Mouse (Mus musculus): ENCODE data around the gene Pate3. TPM values are rescaled to one million over a fixed set of nuclear protein-coding genes. Genes with fewer than 3 reads are reported as not detected.
"Not testable (repeated sequence)": the region's sequence is repeated elsewhere in the genome, so short reads cannot be mapped to it uniquely, and the experiment has no call there.

Gene Pate3
- not detected in 2 replicates for polyA plus RNA-seq (2015; fragmentation: Nextera tagmentation; extraction: Ambion mirVana)

GRCm38 (mm10) chr9:35648102-35648501, at the start of gene Pate3:
TSS of gene Pate3 (minus strand) at chr9:35648202.
- H3K36me3 ChIP-seq (ENCODE audit: control insufficient read depth, insufficient read depth, low read length), result no peaks in the 10 kb centered on the region
- H3K27ac ChIP-seq (ENCODE audit: low read length), result no peak within 1 kb of the TSS
- H3K4me2 ChIP-seq (ENCODE audit: low read length), result no peak within 1 kb of the TSS
- H3K9ac ChIP-seq (ENCODE audit: low read depth, low read length), result no peak within 1 kb of the TSS
- no peaks in the 10 kb centered on the region for H3K9me3 ChIP-seq (replicated peaks; ENCODE audit: control insufficient read depth, low read length, poor library complexity, severe bottlenecking)
- no peak for ATAC-seq
- no peak within 1 kb of the TSS for H3K4me3 ChIP-seq (ENCODE audit: low read depth, low read length)
- H3K27me3 ChIP-seq (ENCODE audit: control insufficient read depth, insufficient read depth, low read depth, low read length), result no peaks in the 10 kb centered on the region
- WGBS, result 72% methylated on average over 1 of the region's 1 CpGs
- no peaks in the 10 kb centered on the region for H3K4me1 ChIP-seq (ENCODE audit: control insufficient read depth, insufficient read depth, low read length)

- Histone ChIP-seq H3K4me3 (ENCODE audit: low read depth, low read length) (no peak overlapping the region), H3K4me2 (ENCODE audit: low read length) (no peak overlapping the region), H3K27ac (ENCODE audit: low read length) (no peak overlapping the region), H3K4me1 (ENCODE audit: control insufficient read depth, insufficient read depth, low read length) (no peaks in the 10 kb centered on the region), H3K27me3 (ENCODE audit: control insufficient read depth, insufficient read depth, low read depth, low read length) (no peaks in the 10 kb centered on the region), H3K9ac (ENCODE audit: low read depth, low read length) (no peak overlapping the region), H3K9me3 (replicated peaks; ENCODE audit: control insufficient read depth, low read length, poor library complexity, severe bottlenecking) (peaks cover 3% of the 10 kb centered on the region; the same call in 1 of the 2 replicates), H3K36me3 (ENCODE audit: control insufficient read depth, insufficient read depth, low read length) (no peaks in the 10 kb centered on the region)
- no peak for ATAC-seq
Measured at GRCm38 (mm10) chr9:35691924-35692323, 43.9 kb upstream of the Pate3 start.

GRCm38 (mm10) chr9:35687013-35687412, 39.0 kb upstream of the Pate3 start, which contains the start of gene Pate1:
TSS of gene Pate1 (minus strand) at chr9:35687390.
- no peak within 1 kb of the TSS for H3K9ac ChIP-seq (ENCODE audit: low read depth, low read length)
- WGBS, result 75% methylated on average over 1 of the region's 1 CpGs
- H3K4me2 ChIP-seq (ENCODE audit: low read length), result no peak within 1 kb of the TSS
- H3K4me3 ChIP-seq (ENCODE audit: low read depth, low read length), result no peak within 1 kb of the TSS
- H3K27me3 ChIP-seq (ENCODE audit: control insufficient read depth, insufficient read depth, low read depth, low read length), result no peaks in the 10 kb centered on the region
- H3K27ac ChIP-seq (ENCODE audit: low read length), result no peak within 1 kb of the TSS
- H3K4me1 ChIP-seq (ENCODE audit: control insufficient read depth, insufficient read depth, low read length), result no peaks in the 10 kb centered on the region
- no peaks in the 10 kb centered on the region for H3K9me3 ChIP-seq (replicated peaks; ENCODE audit: control insufficient read depth, low read length, poor library complexity, severe bottlenecking)
- ATAC-seq, result no peak
- no peaks in the 10 kb centered on the region for H3K36me3 ChIP-seq (ENCODE audit: control insufficient read depth, insufficient read depth, low read length)

- H3K4me2 ChIP-seq (ENCODE audit: low read length), result no peak overlapping the region
- H3K36me3 ChIP-seq (ENCODE audit: control insufficient read depth, insufficient read depth, low read length), result no peaks in the 10 kb centered on the region
- H3K9ac ChIP-seq (ENCODE audit: low read depth, low read length), result no peak overlapping the region
- no peak overlapping the region for H3K27ac ChIP-seq (ENCODE audit: low read length)
- no peak for ATAC-seq
- H3K4me1 ChIP-seq (ENCODE audit: control insufficient read depth, insufficient read depth, low read length), result no peaks in the 10 kb centered on the region
- H3K9me3 ChIP-seq (replicated peaks; ENCODE audit: control insufficient read depth, low read length, poor library complexity, severe bottlenecking), result no peaks in the 10 kb centered on the region; the same call in 1 of the 2 replicates
- H3K4me3 ChIP-seq (ENCODE audit: low read depth, low read length), result no peak overlapping the region
- 83% methylated on average over 2 of the region's 2 CpGs for WGBS
- no peaks in the 10 kb centered on the region for H3K27me3 ChIP-seq (ENCODE audit: control insufficient read depth, insufficient read depth, low read depth, low read length)
Measured at GRCm38 (mm10) chr9:35673557-35673956, 25.6 kb upstream of the Pate3 start.

- 88% methylated on average over 1 of the region's 1 CpGs for WGBS
- no peak for ATAC-seq
- H3K27ac ChIP-seq (ENCODE audit: low read length), result no peak overlapping the region
- H3K9ac ChIP-seq (ENCODE audit: low read depth, low read length), result no peak overlapping the region
- no peaks in the 10 kb centered on the region for H3K36me3 ChIP-seq (ENCODE audit: control insufficient read depth, insufficient read depth, low read length)
- H3K4me1 ChIP-seq (ENCODE audit: control insufficient read depth, insufficient read depth, low read length), result no peaks in the 10 kb centered on the region
- H3K4me2 ChIP-seq (ENCODE audit: low read length), result no peak overlapping the region
- no peaks in the 10 kb centered on the region for H3K27me3 ChIP-seq (ENCODE audit: control insufficient read depth, insufficient read depth, low read depth, low read length)
- no peak overlapping the region for H3K4me3 ChIP-seq (ENCODE audit: low read depth, low read length)
- no peaks in the 10 kb centered on the region for H3K9me3 ChIP-seq (replicated peaks; ENCODE audit: control insufficient read depth, low read length, poor library complexity, severe bottlenecking)
Measured at GRCm38 (mm10) chr9:35632981-35633380, 15.0 kb downstream of the Pate3 start.

GRCm38 (mm10) chr9:35616784-35617183, 31.2 kb downstream of the Pate3 start:
- WGBS, result 80% methylated on average over 2 of the region's 2 CpGs
- not testable (repeated sequence) for H3K9me3 ChIP-seq (replicated peaks; ENCODE audit: control insufficient read depth, low read length, poor library complexity, severe bottlenecking); H3K27ac ChIP-seq (ENCODE audit: low read length); H3K9ac ChIP-seq (ENCODE audit: low read depth, low read length); H3K4me2 ChIP-seq (ENCODE audit: low read length); H3K4me1 ChIP-seq (ENCODE audit: control insufficient read depth, insufficient read depth, low read length); H3K36me3 ChIP-seq (ENCODE audit: control insufficient read depth, insufficient read depth, low read length); H3K4me3 ChIP-seq (ENCODE audit: low read depth, low read length); ATAC-seq; H3K27me3 ChIP-seq (ENCODE audit: control insufficient read depth, insufficient read depth, low read depth, low read length)

GRCm38 (mm10) chr9:35614005-35614404, 34.0 kb downstream of the Pate3 start:
- Histone ChIP-seq H3K27me3 (ENCODE audit: control insufficient read depth, insufficient read depth, low read depth, low read length) (no peaks in the 10 kb centered on the region), H3K27ac (ENCODE audit: low read length) (no peak overlapping the region), H3K4me3 (ENCODE audit: low read depth, low read length) (no peak overlapping the region), H3K9me3 (replicated peaks; ENCODE audit: control insufficient read depth, low read length, poor library complexity, severe bottlenecking) (no peaks in the 10 kb centered on the region), H3K9ac (ENCODE audit: low read depth, low read length) (no peak overlapping the region), H3K4me2 (ENCODE audit: low read length) (no peak overlapping the region), H3K4me1 (ENCODE audit: control insufficient read depth, insufficient read depth, low read length) (no peaks in the 10 kb centered on the region), H3K36me3 (ENCODE audit: control insufficient read depth, insufficient read depth, low read length) (no peaks in the 10 kb centered on the region)
- no peak for ATAC-seq
- 38% methylated on average over 2 of the region's 2 CpGs for WGBS

- no peaks in the 10 kb centered on the region for H3K36me3 ChIP-seq (ENCODE audit: control insufficient read depth, insufficient read depth, low read length)
- H3K27ac ChIP-seq (ENCODE audit: low read length), result no peak within 1 kb of the TSS
- H3K4me3 ChIP-seq (ENCODE audit: low read depth, low read length), result no peak within 1 kb of the TSS
- no peaks in the 10 kb centered on the region for H3K27me3 ChIP-seq (ENCODE audit: control insufficient read depth, insufficient read depth, low read depth, low read length)
- no peaks in the 10 kb centered on the region for H3K4me1 ChIP-seq (ENCODE audit: control insufficient read depth, insufficient read depth, low read length)
- H3K9ac ChIP-seq (ENCODE audit: low read depth, low read length), result no peak within 1 kb of the TSS
- WGBS, result 84% methylated on average over 1 of the region's 1 CpGs
- ATAC-seq, result no peak
- H3K4me2 ChIP-seq (ENCODE audit: low read length), result no peak within 1 kb of the TSS
- H3K9me3 ChIP-seq (replicated peaks; ENCODE audit: control insufficient read depth, low read length, poor library complexity, severe bottlenecking), result no peaks in the 10 kb centered on the region
Measured at GRCm38 (mm10) chr9:35611841-35612240, 36.2 kb downstream of the Pate3 start, which contains the start of gene Pate4. TSS of gene Pate4 (minus strand) at chr9:35611941.

GRCm38 (mm10) chr9:35607647-35608405, 40.2 kb downstream of the Pate3 start:
- Histone ChIP-seq H3K4me2 (ENCODE audit: low read length) (no peak overlapping the region), H3K4me3 (ENCODE audit: low read depth, low read length) (no peak overlapping the region), H3K36me3 (ENCODE audit: control insufficient read depth, insufficient read depth, low read length) (no peaks in the 10 kb centered on the region), H3K27me3 (ENCODE audit: control insufficient read depth, insufficient read depth, low read depth, low read length) (no peaks in the 10 kb centered on the region), H3K27ac (ENCODE audit: low read length) (no peak overlapping the region), H3K9me3 (replicated peaks; ENCODE audit: control insufficient read depth, low read length, poor library complexity, severe bottlenecking) (no peaks in the 10 kb centered on the region), H3K9ac (ENCODE audit: low read depth, low read length) (no peak overlapping the region), H3K4me1 (ENCODE audit: control insufficient read depth, insufficient read depth, low read length) (no peaks in the 10 kb centered on the region)
- ATAC-seq, result no peak
- 65% methylated on average over 8 of the region's 8 CpGs for WGBS

Data from midbrain, embryonic 16.5 days (tissue).